10 mouse cellular contexts compared by ENCODE assay signal in genomic region chr9:24293252-24293959, GRCm38 (mm10).
"Had no signal": no experiment of that assay in that cellular context is flagged by ENCODE, and none has a peak within 500 bp of the region (broad histone marks: within the 10 kb centered on the region; RNA-seq: fewer than 3 reads in every experiment).

No protein-coding gene starts in this region.

- H3K4me3 ChIP-seq: kidney, embryonic 15.5 days; limb, embryonic 10.5 days; liver, embryonic 15.5 days had no signal

- DNase-seq: kidney, adult 2 months; kidney, postnatal 14 days; lung, adult 2 months; lung, postnatal 36 days had no signal

- ATAC-seq: lung, postnatal 0 days had no signal

- H3K27ac ChIP-seq: kidney, embryonic 15.5 days; limb, embryonic 10.5 days; liver, embryonic 15.5 days; stomach, postnatal 0 days had no signal

- H3K4me2 ChIP-seq: kidney, embryonic 15.5 days; liver, embryonic 11.5 days; liver, embryonic 15.5 days had no signal

- H3K4me1 ChIP-seq: limb, embryonic 10.5 days had no signal

- H3K27me3 ChIP-seq: kidney, embryonic 15.5 days; liver, embryonic 15.5 days had no signal

- H3K9me3 ChIP-seq: kidney, embryonic 15.5 days; limb, embryonic 10.5 days; liver, embryonic 15.5 days had no signal

- H3K9ac ChIP-seq: kidney, embryonic 15.5 days; liver, embryonic 15.5 days had no signal

- H3K36me3 ChIP-seq: kidney, embryonic 15.5 days; limb, embryonic 10.5 days; liver, embryonic 15.5 days had no signal
